Mouse (Mus musculus): Measurements from ENCODE around the gene Olfr1418.
A peak's percentile ranks its signal among the peaks of the same experiment; 100 is the strongest.
"Not testable (repeated sequence)": the region's sequence is repeated elsewhere in the genome, so short reads cannot be mapped to it uniquely, and the experiment has no call there.

Gene Olfr1418

GRCm38 (mm10) chr19:11860966-11861365 lies at the start of gene Olfr1418:
Gene Olfr1418 (minus strand): TSS chr19:11861066.
- no peak for DNase-seq (ENCODE audit: low read depth, low spot score)
- Histone ChIP-seq H3K27me3 (ENCODE audit: control insufficient read depth, insufficient read depth, low read length, poor library complexity, severe bottlenecking) (no peaks in the 10 kb centered on the region), H3K36me3 (ENCODE audit: control insufficient read depth, insufficient read depth, low read length, poor library complexity, severe bottlenecking) (no peaks in the 10 kb centered on the region)

GRCm38 (mm10) chr19:11886265-11886664 lies 25.4 kb upstream of the Olfr1418 start, which contains the start of gene Olfr1420:
Gene Olfr1420 (plus strand): TSS chr19:11886565.
- H3K36me3 ChIP-seq (ENCODE audit: control insufficient read depth, insufficient read depth, low read length, poor library complexity, severe bottlenecking): no peaks in the 10 kb centered on the region
- DNase-seq (ENCODE audit: low read depth, low spot score): no peak
- H3K27me3 ChIP-seq (ENCODE audit: control insufficient read depth, insufficient read depth, low read length, poor library complexity, severe bottlenecking): no peaks in the 10 kb centered on the region

- DNase-seq (ENCODE audit: low read depth, low spot score); H3K36me3 ChIP-seq (ENCODE audit: control insufficient read depth, insufficient read depth, low read length, poor library complexity, severe bottlenecking): not testable (repeated sequence)
These were observed 17.5 kb upstream of the Olfr1418 start for GRCm38 (mm10) chr19:11878404-11878803.

GRCm38 (mm10) chr19:11875006-11875405 lies 14.1 kb upstream of the Olfr1418 start, which contains the start of gene Olfr1419:
Gene Olfr1419 (minus strand): TSS chr19:11875106.
- Histone ChIP-seq H3K27me3 (ENCODE audit: control insufficient read depth, insufficient read depth, low read length, poor library complexity, severe bottlenecking) (no peaks in the 10 kb centered on the region), H3K36me3 (ENCODE audit: control insufficient read depth, insufficient read depth, low read length, poor library complexity, severe bottlenecking) (no peaks in the 10 kb centered on the region)
- DNase-seq (ENCODE audit: low read depth, low spot score): no peak

More at GRCm38 (mm10) chr19:11878404-11878803, 17.5 kb upstream of the Olfr1418 start:
- H3K27me3 ChIP-seq (ENCODE audit: control insufficient read depth, insufficient read depth, low read length, poor library complexity, severe bottlenecking): not testable (repeated sequence)

- Histone ChIP-seq H3K27me3 (ENCODE audit: control insufficient read depth, insufficient read depth, low read length, poor library complexity, severe bottlenecking) (no peaks in the 10 kb centered on the region), H3K36me3 (ENCODE audit: control insufficient read depth, insufficient read depth, low read length, poor library complexity, severe bottlenecking) (no peaks in the 10 kb centered on the region)
- DNase-seq (ENCODE audit: low read depth, low spot score): no peak
These were observed 7.0 kb upstream of the Olfr1418 start for GRCm38 (mm10) chr19:11867837-11868236.

GRCm38 (mm10) chr19:11856506-11856905 lies 4.4 kb downstream of the Olfr1418 start:
- H3K27me3 ChIP-seq (ENCODE audit: control insufficient read depth, insufficient read depth, low read length, poor library complexity, severe bottlenecking): no peaks in the 10 kb centered on the region
- no peak for DNase-seq (ENCODE audit: low read depth, low spot score)
- H3K36me3 ChIP-seq (ENCODE audit: control insufficient read depth, insufficient read depth, low read length, poor library complexity, severe bottlenecking): no peaks in the 10 kb centered on the region

- DNase-seq (ENCODE audit: low read depth, low spot score): no peak
- H3K36me3 ChIP-seq (ENCODE audit: control insufficient read depth, insufficient read depth, low read length, poor library complexity, severe bottlenecking): no peaks in the 10 kb centered on the region
These were observed 6.0 kb downstream of the Olfr1418 start for GRCm38 (mm10) chr19:11854821-11855220.

GRCm38 (mm10) chr19:11852652-11853051 lies 8.2 kb downstream of the Olfr1418 start:
- H3K27me3 ChIP-seq (ENCODE audit: control insufficient read depth, insufficient read depth, low read length, poor library complexity, severe bottlenecking): no peaks in the 10 kb centered on the region
- H3K36me3 ChIP-seq (ENCODE audit: control insufficient read depth, insufficient read depth, low read length, poor library complexity, severe bottlenecking): no peaks in the 10 kb centered on the region
- peak; percentile 3 for DNase-seq (ENCODE audit: low read depth, low spot score)

More at GRCm38 (mm10) chr19:11854821-11855220, 6.0 kb downstream of the Olfr1418 start:
- H3K27me3 ChIP-seq (ENCODE audit: control insufficient read depth, insufficient read depth, low read length, poor library complexity, severe bottlenecking): no peaks in the 10 kb centered on the region

GRCm38 (mm10) chr19:11846333-11846732 lies 14.5 kb downstream of the Olfr1418 start:
- H3K36me3 ChIP-seq (ENCODE audit: control insufficient read depth, insufficient read depth, low read length, poor library complexity, severe bottlenecking): no peaks in the 10 kb centered on the region

GRCm38 (mm10) chr19:11839119-11839518 lies 21.7 kb downstream of the Olfr1418 start, which contains the start of gene Olfr1417:
Gene Olfr1417 (minus strand): TSS chr19:11839219.
- no peaks in the 10 kb centered on the region for H3K36me3 ChIP-seq (ENCODE audit: control insufficient read depth, insufficient read depth, low read length, poor library complexity, severe bottlenecking)
- no peak for DNase-seq (ENCODE audit: low read depth, low spot score)
- no peaks in the 10 kb centered on the region for H3K27me3 ChIP-seq (ENCODE audit: control insufficient read depth, insufficient read depth, low read length, poor library complexity, severe bottlenecking)

More at GRCm38 (mm10) chr19:11846333-11846732, 14.5 kb downstream of the Olfr1418 start:
- no peak for DNase-seq (ENCODE audit: low read depth, low spot score)
- no peaks in the 10 kb centered on the region for H3K27me3 ChIP-seq (ENCODE audit: control insufficient read depth, insufficient read depth, low read length, poor library complexity, severe bottlenecking)

GRCm38 (mm10) chr19:11823346-11824065 lies 37.4 kb downstream of the Olfr1418 start:
- H3K27me3 ChIP-seq (ENCODE audit: control insufficient read depth, insufficient read depth, low read length, poor library complexity, severe bottlenecking): no peaks in the 10 kb centered on the region; the same call in 1 of the 2 replicates
- DNase-seq (ENCODE audit: low read depth, low spot score): no peak
- no peaks in the 10 kb centered on the region for H3K36me3 ChIP-seq (ENCODE audit: control insufficient read depth, insufficient read depth, low read length, poor library complexity, severe bottlenecking)

- peak; percentile 25 for DNase-seq (ENCODE audit: low read depth, low spot score)
- peaks cover 3% of the 10 kb centered on the region; the same call in 1 of the 2 replicates for H3K27me3 ChIP-seq (ENCODE audit: control insufficient read depth, insufficient read depth, low read length, poor library complexity, severe bottlenecking)
- no peaks in the 10 kb centered on the region for H3K36me3 ChIP-seq (ENCODE audit: control insufficient read depth, insufficient read depth, low read length, poor library complexity, severe bottlenecking)
These were observed 40.7 kb downstream of the Olfr1418 start for GRCm38 (mm10) chr19:11820211-11820610.

GRCm38 (mm10) chr19:11819800-11820199 lies 41.1 kb downstream of the Olfr1418 start:
- DNase-seq (ENCODE audit: low read depth, low spot score): peak; percentile 72
- no peaks in the 10 kb centered on the region for H3K36me3 ChIP-seq (ENCODE audit: control insufficient read depth, insufficient read depth, low read length, poor library complexity, severe bottlenecking)
- H3K27me3 ChIP-seq (ENCODE audit: control insufficient read depth, insufficient read depth, low read length, poor library complexity, severe bottlenecking): peaks cover 3% of the 10 kb centered on the region; the same call in 1 of the 2 replicates

GRCm38 (mm10) chr19:11819143-11819700 lies 41.6 kb downstream of the Olfr1418 start, which contains the start of gene Stx3:
Gene Stx3 (minus strand): TSS chr19:11819403.
- peak; percentile 32 for DNase-seq (ENCODE audit: low read depth, low spot score)
- H3K27me3 ChIP-seq (ENCODE audit: control insufficient read depth, insufficient read depth, low read length, poor library complexity, severe bottlenecking): peaks cover 3% of the 10 kb centered on the region; the same call in 1 of the 2 replicates
- H3K36me3 ChIP-seq (ENCODE audit: control insufficient read depth, insufficient read depth, low read length, poor library complexity, severe bottlenecking): no peaks in the 10 kb centered on the region
